Mouse (Mus musculus): ENCODE data around the gene Zfp872. TPM values are rescaled to one million over a fixed set of nuclear protein-coding genes. Genes with fewer than 3 reads are reported as not detected.
"Not testable (repeated sequence)": the region's sequence is repeated elsewhere in the genome, so short reads cannot be mapped to it uniquely, and the experiment has no call there.

Gene Zfp872
- total RNA-seq (2022): not detected

GRCm38 (mm10) chr9:22188025-22188611, at the start of gene Zfp872:
Gene Zfp872, plus strand, starts transcription at chr9:22188090.
- no peak for DNase-seq (ENCODE audit: low spot score in 2 of 2)

GRCm38 (mm10) chr9:22138480-22138879, 49.4 kb upstream of the Zfp872 start:
- no peak for DNase-seq (ENCODE audit: low spot score in 2 of 2)

GRCm38 (mm10) chr9:22139746-22140145, 48.1 kb upstream of the Zfp872 start:
- DNase-seq (ENCODE audit: low spot score in 2 of 2): no peak

- peak; percentile 67 to 69 for DNase-seq (ENCODE audit: low spot score in 2 of 2)
These were observed 44.5 kb upstream of the Zfp872 start for GRCm38 (mm10) chr9:22143108-22144037.

- DNase-seq (ENCODE audit: low spot score in 2 of 2): no peak
These were observed 43.5 kb upstream of the Zfp872 start for GRCm38 (mm10) chr9:22144304-22144965.

- no peak for DNase-seq (ENCODE audit: low spot score in 2 of 2)
These were observed 38.3 kb upstream of the Zfp872 start for GRCm38 (mm10) chr9:22149426-22150248.

- DNase-seq (ENCODE audit: low spot score in 2 of 2): not testable (repeated sequence)
These were observed 37.6 kb upstream of the Zfp872 start for GRCm38 (mm10) chr9:22150249-22150693.

- no peak for DNase-seq (ENCODE audit: low spot score in 2 of 2)
These were observed 36.9 kb upstream of the Zfp872 start for GRCm38 (mm10) chr9:22150946-22151345.

GRCm38 (mm10) chr9:22153810-22154209, 34.1 kb upstream of the Zfp872 start:
- no peak for DNase-seq (ENCODE audit: low spot score in 2 of 2)

GRCm38 (mm10) chr9:22155614-22156013, 32.3 kb upstream of the Zfp872 start:
- no peak for DNase-seq (ENCODE audit: low spot score in 2 of 2)

- peak; percentile 97 to 99 for DNase-seq (ENCODE audit: low spot score in 2 of 2)
These were observed 31.2 kb upstream of the Zfp872 start, which contains the start of gene Pigyl for GRCm38 (mm10) chr9:22156497-22157245. Gene Pigyl, plus strand, starts transcription at chr9:22156846.

- DNase-seq (ENCODE audit: low spot score in 2 of 2): no peak
These were observed 30.2 kb upstream of the Zfp872 start for GRCm38 (mm10) chr9:22157516-22158265.

- no peak for DNase-seq (ENCODE audit: low spot score in 2 of 2)
These were observed 26.6 kb upstream of the Zfp872 start for GRCm38 (mm10) chr9:22161299-22161698.

- no peak for DNase-seq (ENCODE audit: low spot score in 2 of 2)
These were observed 25.6 kb upstream of the Zfp872 start for GRCm38 (mm10) chr9:22162305-22162704.

- no peak for DNase-seq (ENCODE audit: low spot score in 2 of 2)
These were observed 25.0 kb upstream of the Zfp872 start for GRCm38 (mm10) chr9:22162912-22163311.

- no peak for DNase-seq (ENCODE audit: low spot score in 2 of 2)
These were observed 22.9 kb upstream of the Zfp872 start for GRCm38 (mm10) chr9:22164711-22165668.

- DNase-seq (ENCODE audit: low spot score in 2 of 2): no peak
These were observed 21.9 kb upstream of the Zfp872 start for GRCm38 (mm10) chr9:22165964-22166363.

GRCm38 (mm10) chr9:22166686-22167085, 21.2 kb upstream of the Zfp872 start:
- DNase-seq (ENCODE audit: low spot score in 2 of 2): no peak

All from gastrocnemius, adult 8-10 months (tissue).